Mouse (Mus musculus) frontal cortex, postnatal 14 days (tissue): Measurements from ENCODE around the gene Fam71e2.

Source experiments
- DNase-seq, 2 experiments: peaks; one replicate each; pipeline ENCODE4 v3.0.0; 2022; ENCODE audit warnings: low spot score in 2 of 2

Gene Fam71e2

DNA sequence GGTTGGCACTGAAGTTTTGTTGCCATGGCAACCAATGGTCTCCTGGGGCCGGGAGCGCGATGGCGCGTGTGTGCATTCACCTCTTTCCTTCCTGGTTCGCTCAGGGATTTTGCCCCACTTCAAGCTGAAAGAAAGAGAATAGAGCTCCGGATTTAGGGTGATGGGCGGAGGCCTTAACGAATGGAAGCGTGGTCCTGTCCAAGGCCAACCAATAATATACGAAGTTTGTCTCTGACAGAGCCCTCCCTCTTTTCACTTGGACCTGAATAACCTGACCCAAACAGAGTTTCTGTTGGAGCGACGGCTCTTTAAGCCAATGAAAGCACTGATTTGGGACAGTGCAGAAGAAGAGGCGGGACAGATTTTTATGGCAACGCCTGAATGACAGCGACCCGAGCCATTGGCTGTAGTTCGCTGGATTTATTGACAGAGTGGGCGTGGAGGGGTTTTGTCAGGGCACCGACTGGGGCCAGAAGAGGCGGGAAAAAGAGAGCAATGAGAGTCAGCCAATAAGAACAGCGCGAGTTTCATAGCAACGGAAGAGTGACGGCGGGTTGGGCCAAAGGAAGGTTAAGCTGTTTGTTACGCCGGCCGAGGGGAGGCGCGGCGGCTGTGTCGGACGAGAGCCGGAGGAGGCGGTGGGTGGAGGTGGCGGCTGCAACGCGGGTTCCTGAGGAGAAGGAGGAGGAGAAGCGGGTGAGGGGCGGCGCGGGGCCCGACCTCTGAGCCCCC is 31.4 kb downstream of the Fam71e2 start, which contains the start of gene Kmt5c:
TSS of gene Kmt5c (plus strand) at position 572 of the 732 bp plus-strand sequence.
- DNase-seq = peak; percentile 97 to 99

DNA sequence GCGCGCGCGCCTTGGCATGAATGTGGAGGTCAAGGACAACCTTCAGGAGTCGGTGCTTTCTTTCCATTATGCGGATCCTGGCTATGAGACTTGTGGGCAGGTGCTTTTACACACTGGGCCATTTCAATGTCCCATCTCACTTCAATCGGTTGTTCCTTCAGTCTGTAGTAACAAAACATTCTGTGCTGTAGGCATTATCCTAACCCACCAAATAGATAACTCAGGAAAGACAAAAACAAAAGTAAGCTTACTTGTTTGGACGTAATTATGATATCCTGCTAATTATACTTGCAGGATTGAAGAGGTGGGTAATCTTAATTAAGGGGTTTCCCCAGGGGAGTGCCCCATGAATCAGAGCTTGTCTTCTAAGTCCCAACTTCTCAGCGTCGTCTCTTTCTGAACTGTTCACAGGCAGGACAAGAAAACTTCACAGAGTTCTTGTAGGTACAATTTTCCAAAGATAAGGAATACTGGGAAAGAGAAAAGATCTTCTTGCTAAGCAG is 32.0 kb downstream of the Fam71e2 start:
- no peak for DNase-seq

DNA sequence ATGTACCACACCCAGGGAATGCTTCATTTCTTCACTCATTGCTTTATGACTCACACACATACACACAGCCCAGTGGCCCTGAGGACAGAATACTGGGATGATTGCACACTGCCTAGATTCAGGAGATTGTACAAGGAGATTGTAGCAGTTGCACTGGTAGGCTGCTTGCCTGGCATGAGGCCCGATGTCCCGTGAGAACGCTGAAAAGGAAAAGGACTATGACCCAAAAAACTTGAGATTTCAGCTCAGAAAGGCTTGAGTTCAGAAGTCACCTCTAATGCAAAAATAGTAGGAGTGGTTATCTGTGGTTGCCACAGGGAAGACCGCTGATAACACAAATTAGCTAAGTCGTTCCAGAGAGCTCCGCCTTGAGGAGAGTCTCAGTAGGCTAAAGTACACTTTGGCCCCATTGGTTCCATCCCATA is 38.1 kb downstream of the Fam71e2 start:
- no peak for DNase-seq

DNA sequence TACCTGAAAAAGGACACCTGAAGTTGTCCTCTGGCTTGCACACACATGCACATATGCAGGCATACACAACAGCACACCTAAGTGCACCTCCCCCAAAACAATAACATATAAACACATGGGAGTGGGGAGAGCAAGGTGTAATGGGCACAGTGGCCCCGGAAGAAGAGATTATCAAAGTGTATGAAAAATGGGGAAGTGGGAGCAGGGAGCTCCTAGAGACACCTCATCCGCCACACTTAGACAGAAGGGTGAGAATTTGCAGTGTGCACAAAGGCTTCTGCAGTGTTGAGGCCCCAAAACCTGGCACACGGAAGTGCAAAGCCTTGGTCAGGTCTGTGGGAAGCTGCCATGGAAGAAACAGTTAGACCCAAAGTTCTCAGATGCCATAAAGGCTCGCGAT is 40.0 kb downstream of the Fam71e2 start:
- no peak for DNase-seq

DNA sequence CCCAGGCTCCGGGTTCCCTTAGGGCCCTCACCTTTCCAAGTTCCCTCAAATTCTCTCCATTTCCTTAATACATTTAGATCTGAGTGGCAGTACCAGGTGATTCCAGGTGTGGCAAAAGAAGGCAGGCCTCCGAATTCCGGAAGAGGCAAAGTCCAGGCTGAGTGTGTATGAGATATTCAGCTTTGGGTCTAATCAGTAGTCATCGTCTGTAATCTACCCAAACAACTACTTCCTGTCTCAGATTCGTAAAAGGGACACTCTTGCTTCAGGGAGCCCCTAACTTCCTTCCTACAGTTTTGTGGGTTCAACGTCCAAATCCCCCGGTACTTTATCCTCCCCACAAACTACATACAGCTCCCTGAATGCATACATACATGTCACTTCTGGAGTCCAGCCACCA is 45.9 kb downstream of the Fam71e2 start, which contains the start of gene Tmem150b:
TSS of gene Tmem150b (minus strand) at position 81 of the 400 bp plus-strand sequence.
- no peak for DNase-seq

DNA sequence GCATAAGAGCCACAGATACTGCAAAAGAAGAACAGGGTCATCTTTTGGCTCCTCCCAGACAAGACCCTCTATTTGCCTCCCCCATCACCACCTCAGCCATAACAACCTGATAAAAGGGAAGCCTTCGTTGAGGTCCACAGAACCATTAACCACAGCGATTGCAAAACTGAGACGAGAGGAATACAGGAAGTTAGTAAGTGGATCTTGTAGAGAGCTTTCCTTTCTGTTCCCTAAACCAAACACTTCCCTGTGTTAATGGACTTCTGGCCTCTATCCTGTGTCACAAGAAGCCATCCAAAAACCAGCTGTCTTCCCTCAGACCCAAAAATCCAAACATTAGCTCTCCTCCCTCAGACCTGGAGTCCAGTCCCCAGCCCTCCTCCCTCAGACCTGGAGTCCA is 46.7 kb downstream of the Fam71e2 start:
- no peak for DNase-seq

DNA sequence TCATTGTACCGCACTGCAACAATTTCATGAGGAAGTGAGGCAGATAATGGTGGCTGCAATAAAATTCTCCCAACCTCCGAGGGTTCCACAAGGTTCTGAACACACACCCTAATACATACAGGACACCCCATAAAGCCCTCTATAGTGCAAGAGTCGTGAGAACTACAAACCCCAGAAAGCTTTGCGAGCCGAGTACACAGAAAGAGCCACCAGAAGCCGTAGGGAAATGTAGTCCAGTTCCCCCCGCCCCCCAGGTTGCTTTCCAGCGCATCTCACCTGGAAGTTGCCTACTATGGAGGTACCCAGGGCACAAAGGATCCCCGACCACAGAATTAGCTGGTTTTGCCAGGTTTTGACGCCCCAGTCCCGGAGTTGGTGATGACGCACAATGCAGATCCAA is 47.6 kb downstream of the Fam71e2 start:
- no peak for DNase-seq

DNA sequence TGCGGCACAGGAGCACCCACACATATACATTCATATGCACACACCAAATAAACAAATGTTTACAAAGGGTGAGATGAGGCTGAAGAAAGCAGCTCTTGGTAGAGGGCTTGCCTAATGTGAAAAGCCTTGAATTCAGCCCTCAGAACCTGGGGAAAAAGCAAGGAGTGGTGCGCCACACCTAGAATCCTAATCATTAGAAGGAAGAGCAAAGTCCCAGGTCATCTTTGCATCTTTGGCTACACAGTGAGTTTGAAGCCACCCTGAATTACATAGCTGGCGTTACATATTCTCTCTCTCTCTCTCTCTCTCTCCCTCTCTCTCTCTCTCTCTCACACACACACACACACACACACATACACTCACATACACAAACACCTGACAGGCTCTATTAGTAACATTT is 51.8 kb downstream of the Fam71e2 start:
- no peak for DNase-seq

DNA sequence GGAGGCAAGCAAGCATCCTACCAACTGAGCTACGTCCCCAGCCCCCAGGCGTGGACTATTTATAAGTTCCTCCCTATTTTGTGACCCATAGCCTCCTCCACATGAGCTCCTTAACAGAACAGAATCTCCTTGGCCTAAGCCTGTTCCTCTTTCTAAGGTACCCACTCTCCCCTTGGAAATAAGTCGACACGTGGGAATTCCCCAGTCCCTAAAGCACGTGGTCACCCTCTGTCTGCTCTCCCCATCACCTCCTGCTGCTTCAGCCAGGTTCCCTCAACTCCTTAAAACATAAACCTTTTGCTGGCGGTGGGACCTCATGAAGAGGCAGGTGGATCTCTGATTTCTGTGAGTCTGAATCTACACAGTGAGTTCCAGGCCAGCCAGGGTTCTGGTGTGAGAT is 54.1 kb downstream of the Fam71e2 start:
- no peak for DNase-seq

DNA sequence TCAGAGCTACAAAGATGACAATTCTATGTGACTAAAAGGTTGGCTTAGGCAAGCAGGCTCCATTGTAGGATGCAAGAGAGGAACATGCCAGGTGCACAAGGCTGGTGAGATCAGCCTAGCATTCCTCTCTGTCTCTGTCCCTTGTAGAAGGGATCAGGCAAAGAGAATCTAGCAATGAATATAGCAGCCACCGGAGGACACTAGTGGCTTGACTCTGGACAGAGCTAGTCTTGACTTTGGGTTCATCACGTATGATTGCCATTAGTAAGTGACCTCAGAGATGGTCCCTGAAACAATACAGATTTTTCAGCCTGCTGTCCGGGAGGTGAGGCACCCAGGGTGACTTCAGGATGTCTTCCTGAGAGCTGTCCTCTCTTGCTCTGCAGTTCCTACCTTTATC is 58.5 kb downstream of the Fam71e2 start:
- DNase-seq = no peak

DNA sequence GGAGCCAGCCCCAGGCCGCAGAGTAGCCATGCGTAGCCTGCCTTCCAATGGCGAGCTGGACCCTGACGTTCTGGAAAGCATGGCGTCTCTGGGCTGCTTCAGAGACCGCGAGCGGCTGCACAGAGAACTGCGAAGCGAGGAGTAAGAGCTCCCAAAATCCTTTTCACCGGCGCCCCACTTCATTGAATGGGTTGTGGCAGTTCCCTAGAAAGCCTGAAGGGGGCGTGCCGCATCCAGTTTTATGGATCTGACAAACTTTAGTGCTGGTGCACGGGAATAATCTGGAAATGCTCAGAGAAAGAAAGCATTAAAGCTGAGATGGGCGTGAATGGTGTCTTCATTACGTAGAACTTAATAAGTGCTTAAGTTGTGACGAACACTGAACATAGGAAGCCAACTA is 66.0 kb downstream of the Fam71e2 start:
- DNase-seq = peak in 1 of 2 experiments; percentile 33
